Mouse (Mus musculus): ENCODE measurements around the gene Ccdc134. TPM values are rescaled to one million over a fixed set of nuclear protein-coding genes. Genes with fewer than 3 reads are reported as not detected.

Gene Ccdc134
- polyA plus RNA-seq (2015; fragmentation: Nextera tagmentation; extraction: Ambion mirVana): 3.5 and 4.2 TPM in 2 replicates

DNA sequence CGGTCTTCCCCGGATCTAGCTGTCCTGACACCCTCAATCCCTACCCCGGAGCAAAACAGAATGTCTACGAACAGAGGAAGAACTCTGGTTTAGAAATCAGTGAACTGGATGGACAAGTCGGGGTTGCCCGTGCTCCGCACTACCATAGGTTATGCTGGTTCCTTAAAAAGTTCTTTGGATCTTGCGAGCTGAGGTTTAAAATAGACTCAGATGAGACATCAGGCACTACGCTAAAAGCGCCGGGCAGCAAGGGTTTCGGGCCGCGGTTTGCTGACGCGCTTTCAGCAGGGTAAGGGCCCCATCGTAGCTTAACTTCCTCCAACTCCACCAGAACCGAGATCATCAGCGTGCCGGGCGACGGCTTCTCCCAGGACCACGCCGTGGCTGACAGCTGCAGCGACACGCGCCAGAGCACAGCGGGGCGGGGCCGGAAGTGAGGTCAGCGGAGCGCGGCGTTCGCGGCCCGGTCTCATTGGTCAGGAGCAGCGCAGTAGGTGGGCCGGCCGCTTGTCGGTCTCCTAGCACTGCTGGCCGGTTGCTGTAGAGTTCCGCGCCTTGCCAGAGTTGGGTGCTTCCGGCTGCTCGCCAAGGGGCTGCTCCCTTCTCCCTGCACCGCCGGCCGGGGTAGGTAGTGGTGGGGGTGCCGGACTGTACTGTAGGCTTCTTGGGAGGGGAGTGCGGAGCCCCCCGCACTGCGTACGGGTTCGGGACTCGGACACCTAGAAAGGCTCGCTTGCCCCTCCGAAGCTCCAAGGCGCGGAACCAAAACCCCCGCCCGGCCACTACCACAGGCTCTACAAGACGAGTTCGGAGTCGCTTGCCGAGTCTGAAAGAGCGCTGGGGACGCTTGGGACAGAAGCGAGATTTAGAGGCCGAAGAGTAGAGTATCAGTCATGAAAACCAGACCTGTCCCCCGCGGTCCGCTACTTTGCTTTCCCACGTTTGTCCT is at the start of gene Ccdc134:
Ccdc134 (plus strand) TSS at position 497 of the 949 bp plus-strand sequence.
- peak within 1 kb of the TSS; percentile 58 for H3K4me3 ChIP-seq (ENCODE audit: low read depth, low read length)
- H3K36me3 ChIP-seq (ENCODE audit: control insufficient read depth, insufficient read depth): no peaks in the 10 kb centered on the region
- peak; percentile 6; the same call in 1 of the 2 replicates for TF ChIP-seq CTCF (IDR thresholded peaks at IDR 0.05; ENCODE audit: low read depth)
- 1% methylated on average over 74 of the region's 74 CpGs for WGBS
- H3K9me3 ChIP-seq (ENCODE audit: control insufficient read depth): no peaks in the 10 kb centered on the region
- peaks cover 47% of the 10 kb centered on the region for H3K27me3 ChIP-seq (replicated peaks; ENCODE audit: control insufficient read depth, insufficient read depth, low read length)
- peak within 1 kb of the TSS; percentile 80 for H3K4me2 ChIP-seq (replicated peaks; ENCODE audit: low read depth)
- H3K9ac ChIP-seq (ENCODE audit: low read depth, low read length): peak within 1 kb of the TSS; percentile 61
- peak; percentile 98 for ATAC-seq
- 0 out of 2 replicates have a peak, but pooled peaks cover 2% of the 10 kb centered on the region for H3K4me1 ChIP-seq (replicated peaks; ENCODE audit: control insufficient read depth, insufficient read depth, low read length)
- H3K27ac ChIP-seq (ENCODE audit: low read depth, low read length): no peak within 1 kb of the TSS

DNA sequence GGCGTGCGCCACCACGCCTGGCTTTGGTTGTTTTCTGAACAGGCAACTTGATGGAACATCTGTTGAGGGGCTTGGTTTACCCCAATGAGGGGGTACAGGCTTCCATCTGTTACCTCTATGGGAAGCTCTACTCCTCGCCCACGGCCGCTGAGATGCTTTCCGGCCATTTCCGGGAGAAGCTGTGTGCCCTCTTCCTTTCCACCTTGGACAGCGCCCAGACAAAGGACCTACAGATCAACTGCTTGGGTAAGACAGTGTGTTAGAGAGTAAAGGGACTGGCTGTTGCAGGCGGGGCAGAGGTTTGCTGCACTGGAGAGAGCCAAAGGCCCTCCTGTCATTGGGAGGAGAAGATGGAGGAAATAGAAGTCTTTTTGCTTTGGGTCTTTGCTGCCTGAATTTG is 47.8 kb upstream of the Ccdc134 start:
- H3K4me2 ChIP-seq (replicated peaks; ENCODE audit: low read depth): no peak overlapping the region
- H3K9me3 ChIP-seq (ENCODE audit: control insufficient read depth): no peaks in the 10 kb centered on the region
- no peak for TF ChIP-seq CTCF (IDR thresholded peaks at IDR 0.05; ENCODE audit: low read depth)
- H3K4me1 ChIP-seq (replicated peaks; ENCODE audit: control insufficient read depth, insufficient read depth, low read length): no peaks in the 10 kb centered on the region
- no peak for ATAC-seq
- no peak overlapping the region for H3K27ac ChIP-seq (ENCODE audit: low read depth, low read length)
- H3K4me3 ChIP-seq (ENCODE audit: low read depth, low read length): no peak overlapping the region
- WGBS: 50% methylated on average over 10 of the region's 10 CpGs
- peaks cover 20% of the 10 kb centered on the region for H3K27me3 ChIP-seq (replicated peaks; ENCODE audit: control insufficient read depth, insufficient read depth, low read length)
- no peaks in the 10 kb centered on the region for H3K36me3 ChIP-seq (ENCODE audit: control insufficient read depth, insufficient read depth)
- no peak overlapping the region for H3K9ac ChIP-seq (ENCODE audit: low read depth, low read length)

DNA sequence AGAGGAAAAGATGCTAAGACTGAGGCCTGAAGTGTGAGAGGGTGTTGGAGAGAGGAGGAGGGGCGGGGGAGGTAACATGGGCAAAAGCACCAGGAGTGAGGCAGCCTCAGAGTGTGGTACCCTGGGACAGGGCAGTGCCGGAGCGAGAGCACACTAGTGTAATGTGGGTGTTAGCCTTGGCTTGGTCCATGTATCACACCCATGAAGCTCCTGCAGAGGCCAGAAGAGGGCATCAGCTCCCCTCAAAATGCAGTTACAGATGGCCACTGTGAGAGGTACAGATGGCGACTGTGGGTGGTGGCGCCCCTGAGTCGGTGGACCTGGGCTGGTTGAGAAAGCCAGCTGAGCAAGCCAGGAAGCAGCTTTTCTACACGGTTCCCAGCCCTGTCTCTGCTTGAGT is 46.6 kb upstream of the Ccdc134 start:
- H3K4me2 ChIP-seq (replicated peaks; ENCODE audit: low read depth): no peak overlapping the region
- ATAC-seq: no peak
- H3K27me3 ChIP-seq (replicated peaks; ENCODE audit: control insufficient read depth, insufficient read depth, low read length): peaks cover 20% of the 10 kb centered on the region
- WGBS: 26% methylated on average over 7 of the region's 7 CpGs
- no peak overlapping the region for H3K4me3 ChIP-seq (ENCODE audit: low read depth, low read length)
- no peaks in the 10 kb centered on the region for H3K36me3 ChIP-seq (ENCODE audit: control insufficient read depth, insufficient read depth)
- no peaks in the 10 kb centered on the region for H3K4me1 ChIP-seq (replicated peaks; ENCODE audit: control insufficient read depth, insufficient read depth, low read length)
- no peaks in the 10 kb centered on the region for H3K9me3 ChIP-seq (ENCODE audit: control insufficient read depth)
- TF ChIP-seq CTCF (IDR thresholded peaks at IDR 0.05; ENCODE audit: low read depth): peak; percentile 66
- H3K27ac ChIP-seq (ENCODE audit: low read depth, low read length): no peak overlapping the region
- no peak overlapping the region for H3K9ac ChIP-seq (ENCODE audit: low read depth, low read length)

DNA sequence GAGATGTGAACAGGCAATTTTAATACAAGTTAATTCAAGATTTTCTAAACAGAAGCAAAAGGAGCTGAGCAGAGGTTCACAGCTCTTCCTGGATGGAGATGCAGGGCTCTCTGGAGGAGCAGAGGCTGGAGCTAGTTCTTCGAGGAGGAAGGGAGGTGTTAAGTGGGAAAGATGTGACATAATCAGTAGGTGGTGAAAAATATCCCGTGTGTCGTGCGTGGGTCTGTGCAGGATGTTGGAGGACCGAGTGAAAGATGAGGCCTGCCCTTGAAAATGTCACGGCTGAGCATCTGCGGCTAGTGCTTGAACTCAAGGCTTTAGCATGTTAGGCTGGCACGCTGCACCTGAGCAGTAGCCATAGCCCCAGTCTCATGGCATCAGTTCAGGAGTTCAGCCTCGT is 42.1 kb upstream of the Ccdc134 start:
- Histone ChIP-seq H3K4me1 (replicated peaks; ENCODE audit: control insufficient read depth, insufficient read depth, low read length) (no peaks in the 10 kb centered on the region), H3K36me3 (ENCODE audit: control insufficient read depth, insufficient read depth) (no peaks in the 10 kb centered on the region), H3K27ac (ENCODE audit: low read depth, low read length) (no peak overlapping the region), H3K4me3 (ENCODE audit: low read depth, low read length) (no peak overlapping the region), H3K27me3 (replicated peaks; ENCODE audit: control insufficient read depth, insufficient read depth, low read length) (peaks cover 27% of the 10 kb centered on the region), H3K9me3 (ENCODE audit: control insufficient read depth) (no peaks in the 10 kb centered on the region), H3K9ac (ENCODE audit: low read depth, low read length) (no peak overlapping the region), H3K4me2 (replicated peaks; ENCODE audit: low read depth) (no peak overlapping the region)
- WGBS: 84% methylated on average over 9 of the region's 9 CpGs
- no peak for TF ChIP-seq CTCF (IDR thresholded peaks at IDR 0.05; ENCODE audit: low read depth)
- ATAC-seq: no peak

DNA sequence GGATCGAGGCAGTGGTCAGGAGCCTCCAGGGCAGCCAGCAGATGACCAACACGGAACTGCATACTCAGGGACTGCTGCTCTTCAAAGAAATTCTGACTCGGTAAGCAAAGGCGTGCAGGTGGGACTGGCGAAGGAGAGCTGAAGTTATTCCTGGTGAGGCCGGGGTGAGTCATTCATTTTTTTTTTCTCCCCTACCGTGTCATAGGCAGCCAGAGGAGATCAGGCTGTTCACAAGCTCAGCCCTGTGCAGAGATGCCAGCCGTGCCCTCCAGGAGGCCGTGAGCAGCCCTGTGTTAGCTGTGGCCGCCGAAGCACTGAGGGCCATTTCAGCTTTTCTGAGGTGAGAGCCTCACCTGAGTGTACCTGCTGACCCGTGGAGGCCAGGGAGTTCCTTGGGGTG is 41.6 kb upstream of the Ccdc134 start:
- ATAC-seq: no peak
- 69% methylated on average over 12 of the region's 12 CpGs for WGBS

DNA sequence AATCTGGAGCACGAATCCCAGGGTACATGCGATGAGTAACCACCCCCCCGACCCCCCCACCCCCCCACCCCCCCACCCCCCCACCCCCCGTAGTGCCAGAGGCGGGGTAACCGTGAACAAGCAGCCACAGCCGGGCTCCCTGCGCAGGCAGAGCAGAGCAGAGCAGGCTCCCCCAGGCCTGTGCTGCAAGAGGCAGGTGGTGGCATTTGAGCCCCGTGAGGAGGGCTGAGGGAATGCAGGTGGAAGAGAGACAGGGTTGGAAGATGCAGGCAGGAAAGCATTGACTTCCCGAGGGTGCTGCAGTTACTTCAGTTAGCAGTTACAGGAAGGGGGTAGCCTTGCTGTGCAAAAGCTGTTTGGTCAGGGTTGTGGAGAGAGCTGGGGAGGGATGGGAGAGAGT is 40.5 kb upstream of the Ccdc134 start:
- no peak for ATAC-seq
- 11% methylated on average over 9 of the region's 10 CpGs for WGBS
- TF ChIP-seq CTCF (IDR thresholded peaks at IDR 0.05; ENCODE audit: low read depth): no peak
- no peak overlapping the region for H3K4me2 ChIP-seq (replicated peaks; ENCODE audit: low read depth)
- H3K9me3 ChIP-seq (ENCODE audit: control insufficient read depth): no peaks in the 10 kb centered on the region
- H3K36me3 ChIP-seq (ENCODE audit: control insufficient read depth, insufficient read depth): no peaks in the 10 kb centered on the region
- H3K4me3 ChIP-seq (ENCODE audit: low read depth, low read length): no peak overlapping the region
- H3K27me3 ChIP-seq (replicated peaks; ENCODE audit: control insufficient read depth, insufficient read depth, low read length): peaks cover 23% of the 10 kb centered on the region; the same call in 1 of the 2 replicates
- H3K9ac ChIP-seq (ENCODE audit: low read depth, low read length): no peak overlapping the region
- H3K4me1 ChIP-seq (replicated peaks; ENCODE audit: control insufficient read depth, insufficient read depth, low read length): no peaks in the 10 kb centered on the region
- H3K27ac ChIP-seq (ENCODE audit: low read depth, low read length): no peak overlapping the region

More for the DNA sequence above, 41.6 kb upstream of the Ccdc134 start:
- H3K9ac ChIP-seq (ENCODE audit: low read depth, low read length): no peak overlapping the region
- H3K4me2 ChIP-seq (replicated peaks; ENCODE audit: low read depth): no peak overlapping the region
- TF ChIP-seq CTCF (IDR thresholded peaks at IDR 0.05; ENCODE audit: low read depth): no peak
- peaks cover 24% of the 10 kb centered on the region for H3K27me3 ChIP-seq (replicated peaks; ENCODE audit: control insufficient read depth, insufficient read depth, low read length)
- H3K36me3 ChIP-seq (ENCODE audit: control insufficient read depth, insufficient read depth): no peaks in the 10 kb centered on the region
- H3K4me1 ChIP-seq (replicated peaks; ENCODE audit: control insufficient read depth, insufficient read depth, low read length): no peaks in the 10 kb centered on the region
- H3K4me3 ChIP-seq (ENCODE audit: low read depth, low read length): no peak overlapping the region
- no peak overlapping the region for H3K27ac ChIP-seq (ENCODE audit: low read depth, low read length)
- no peaks in the 10 kb centered on the region for H3K9me3 ChIP-seq (ENCODE audit: control insufficient read depth)
